Mouse (Mus musculus) lung, embryonic 16.5 days (tissue): ENCODE data around the gene Arpc5. TPM values are rescaled to one million over a fixed set of nuclear protein-coding genes. Genes with fewer than 3 reads are reported as not detected.

Source experiments
- ATAC-seq: fragments of 200-750 bp; cut with Nextera tagmentation; 2 replicates; pipeline ENCODE4 v1.8.0; 2017; ENCODE audit warnings: low read depth, mild to moderate bottlenecking, moderate library complexity
- H3K27ac ChIP-seq: fragments of 300-500 bp; sonication (generic); 2 replicates; pipeline ENCODE4 v1.5.1; 2014; ENCODE audit warnings: mild to moderate bottlenecking, control low read depth, low read length
- H3K27me3 ChIP-seq: fragments of 300-500 bp; sonication (generic); 2 replicates; pipeline ENCODE4 v1.6.1; 2014; ENCODE audit warnings: low read depth, low read length, mixed read lengths; ENCODE audit not compliant: control insufficient read depth, insufficient read depth
- H3K36me3 ChIP-seq: fragments of 300-500 bp; sonication (generic); 2 replicates; pipeline ENCODE4 v1.6.1; 2014; ENCODE audit warnings: low read length; ENCODE audit not compliant: control insufficient read depth, insufficient read depth
- H3K4me1 ChIP-seq: fragments of 300-500 bp; sonication (generic); replicated peaks from 2 replicates; pipeline ENCODE4 v1.6.1; 2014; ENCODE audit warnings: low read length, mixed read lengths; ENCODE audit not compliant: control insufficient read depth, insufficient read depth
- H3K4me2 ChIP-seq: fragments of 300-500 bp; sonication (generic); 2 replicates; pipeline ENCODE4 v1.6.1; 2014; ENCODE audit warnings: low read depth, low read length, control low read depth
- H3K4me3 ChIP-seq: fragments of 300-500 bp; sonication (generic); 2 replicates; pipeline ENCODE4 v1.5.1; 2014; ENCODE audit warnings: mild to moderate bottlenecking, low read length, control low read depth
- H3K9ac ChIP-seq: fragments of 300-500 bp; sonication (generic); 2 replicates; pipeline ENCODE4 v1.6.1; 2014; ENCODE audit warnings: low read length, control low read depth
- H3K9me3 ChIP-seq: fragments of 300-500 bp; sonication (generic); 2 replicates; pipeline ENCODE4 v1.6.1; 2016; ENCODE audit warnings: low read length; ENCODE audit not compliant: control insufficient read depth
- WGBS: fragments of 180-500 bp; shearing (Covaris S2); extraction: QIAGEN DNeasy Blood & Tissue Kit; methylation state at CpG from one replicate; pipeline ENCODE4 v1.1.7; 2014; 5-methylcytosine and 5-hydroxymethylcytosine counted together
- polyA plus RNA-seq: library from polyadenylated mRNA; unstranded; fragments of >200 nt; fragmentation: Nextera tagmentation; extraction: Ambion mirVana; gene quantifications from 2 replicates; pipeline ENCODE4 v1.2.1, GENCODE M21; 2015

Gene Arpc5
- polyA plus RNA-seq, 1 experiment from 2014 or later: 285 TPM

DNA sequence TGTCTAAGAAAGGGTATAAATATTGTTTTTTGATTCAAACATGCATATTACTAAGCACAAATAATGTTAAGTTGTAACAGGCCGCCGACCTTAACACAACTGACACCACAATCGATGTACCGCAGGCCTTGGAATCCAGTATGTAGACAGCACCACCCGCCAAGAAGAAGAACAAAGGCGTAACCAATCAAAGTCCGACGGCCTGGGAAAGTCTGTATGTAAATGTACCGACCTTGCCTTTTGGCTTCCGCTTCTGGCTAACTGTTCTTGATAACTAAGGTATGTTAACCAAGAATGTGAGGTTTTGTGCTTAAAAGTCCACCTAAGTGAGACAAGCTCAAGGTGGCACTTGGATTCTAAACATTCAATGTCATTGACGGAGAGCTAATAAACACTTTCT is 27.0 kb upstream of the Arpc5 start:
- H3K4me1 ChIP-seq: peaks cover 4% of the 10 kb centered on the region; the same call in 1 of the 2 replicates
- 88% methylated on average over 11 of the region's 11 CpGs for WGBS
- no peaks in the 10 kb centered on the region for H3K27me3 ChIP-seq
- ATAC-seq: no peak
- H3K27ac ChIP-seq: no peak overlapping the region
- H3K9me3 ChIP-seq: no peaks in the 10 kb centered on the region
- H3K4me3 ChIP-seq: no peak overlapping the region
- H3K36me3 ChIP-seq: no peaks in the 10 kb centered on the region
- no peak overlapping the region for H3K4me2 ChIP-seq
- H3K9ac ChIP-seq: no peak overlapping the region

DNA sequence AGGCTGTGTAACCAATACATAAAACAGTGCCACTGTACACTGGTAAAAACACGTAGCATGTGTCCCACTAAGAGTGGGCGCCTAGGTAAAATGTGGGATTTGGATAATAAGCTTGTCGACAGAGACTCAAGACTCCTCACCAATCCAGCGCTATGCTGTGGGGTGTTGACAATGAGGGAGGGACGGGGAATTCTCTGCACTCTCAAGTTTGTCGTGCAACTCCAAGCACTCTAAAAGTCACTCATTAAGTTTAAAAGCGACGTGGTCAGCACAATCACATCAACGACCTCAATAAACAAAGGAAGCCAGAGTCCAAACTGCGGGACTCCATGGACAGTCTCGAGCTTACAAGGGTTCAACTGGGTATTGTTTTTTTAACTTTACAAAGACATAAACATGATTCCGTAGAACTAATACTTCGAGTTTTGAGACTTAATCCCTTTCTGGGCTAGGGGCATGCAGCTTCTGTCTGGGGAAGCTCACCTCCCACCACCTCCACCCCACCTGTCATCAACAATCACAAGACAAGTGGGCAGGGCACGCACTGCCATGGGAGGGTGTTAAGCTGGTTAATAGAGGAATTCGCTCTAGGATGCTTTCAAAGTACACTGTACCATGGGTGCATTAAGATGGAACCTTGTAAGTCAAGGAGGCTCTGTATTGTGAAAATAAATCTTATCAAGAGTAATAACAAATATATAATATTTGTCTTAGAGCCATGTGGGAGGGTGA is 23.1 kb upstream of the Arpc5 start:
- no peak for ATAC-seq

DNA sequence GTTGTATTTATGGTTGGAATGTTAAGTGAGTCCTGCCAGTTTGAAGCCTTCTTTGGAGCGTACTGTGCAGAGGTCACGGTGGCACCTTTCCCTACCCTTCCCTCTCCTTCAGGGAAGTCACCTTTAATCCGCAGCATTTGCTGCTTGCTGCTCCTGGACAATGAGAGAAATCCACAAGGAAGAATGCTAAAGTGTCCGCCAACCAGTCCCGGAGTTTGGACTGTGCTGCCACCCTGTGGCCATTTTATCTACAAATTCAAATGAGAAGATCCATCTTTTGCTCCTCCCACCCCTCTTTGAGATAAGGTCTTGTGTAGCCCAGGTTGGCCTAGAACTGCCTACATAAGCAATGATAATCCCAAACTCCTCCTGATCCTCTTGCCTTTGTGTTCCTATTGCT is 19.9 kb upstream of the Arpc5 start:
- no peak overlapping the region for H3K4me3 ChIP-seq
- H3K27me3 ChIP-seq: no peaks in the 10 kb centered on the region
- peaks cover 6% of the 10 kb centered on the region; the same call in 1 of the 2 replicates for H3K4me1 ChIP-seq
- WGBS: 8% methylated on average over 5 of the region's 5 CpGs
- H3K4me2 ChIP-seq: no peak overlapping the region
- no peaks in the 10 kb centered on the region for H3K36me3 ChIP-seq
- H3K9ac ChIP-seq: no peak overlapping the region
- ATAC-seq: 0 out of 2 replicates have a peak, but pooled peaks have one; percentile 57
- H3K27ac ChIP-seq: no peak overlapping the region
- no peaks in the 10 kb centered on the region for H3K9me3 ChIP-seq

More for the DNA sequence above, 23.1 kb upstream of the Arpc5 start:
- Histone ChIP-seq H3K36me3 (no peaks in the 10 kb centered on the region), H3K27me3 (no peaks in the 10 kb centered on the region), H3K4me1 (peaks cover 4% of the 10 kb centered on the region; the same call in 1 of the 2 replicates), H3K9ac (no peak overlapping the region), H3K9me3 (no peaks in the 10 kb centered on the region), H3K4me2 (no peak overlapping the region), H3K27ac (no peak overlapping the region), H3K4me3 (no peak overlapping the region)
- 33% methylated on average over 15 of the region's 15 CpGs for WGBS

DNA sequence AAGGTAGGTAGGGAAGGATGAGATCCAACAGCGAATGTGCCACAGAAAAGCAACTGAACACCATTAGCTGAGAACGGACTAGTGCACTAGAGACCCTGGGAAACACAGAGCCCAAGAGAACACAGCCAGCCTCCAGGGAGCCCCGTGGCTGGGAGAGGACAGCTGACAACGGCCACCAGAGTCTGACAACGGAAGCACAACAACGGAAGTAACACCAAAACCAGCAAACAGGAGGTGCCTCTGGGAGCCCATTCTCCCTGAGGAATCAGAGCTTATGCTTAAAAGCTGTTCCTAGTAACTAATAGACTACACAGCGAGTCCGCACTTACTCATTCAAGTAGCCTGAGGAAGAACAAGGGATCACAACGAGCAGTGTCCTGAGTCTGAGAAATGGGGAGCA is 17.1 kb upstream of the Arpc5 start:
- WGBS: 57% methylated on average over 9 of the region's 9 CpGs
- no peak for ATAC-seq
- H3K4me2 ChIP-seq: no peak overlapping the region

DNA sequence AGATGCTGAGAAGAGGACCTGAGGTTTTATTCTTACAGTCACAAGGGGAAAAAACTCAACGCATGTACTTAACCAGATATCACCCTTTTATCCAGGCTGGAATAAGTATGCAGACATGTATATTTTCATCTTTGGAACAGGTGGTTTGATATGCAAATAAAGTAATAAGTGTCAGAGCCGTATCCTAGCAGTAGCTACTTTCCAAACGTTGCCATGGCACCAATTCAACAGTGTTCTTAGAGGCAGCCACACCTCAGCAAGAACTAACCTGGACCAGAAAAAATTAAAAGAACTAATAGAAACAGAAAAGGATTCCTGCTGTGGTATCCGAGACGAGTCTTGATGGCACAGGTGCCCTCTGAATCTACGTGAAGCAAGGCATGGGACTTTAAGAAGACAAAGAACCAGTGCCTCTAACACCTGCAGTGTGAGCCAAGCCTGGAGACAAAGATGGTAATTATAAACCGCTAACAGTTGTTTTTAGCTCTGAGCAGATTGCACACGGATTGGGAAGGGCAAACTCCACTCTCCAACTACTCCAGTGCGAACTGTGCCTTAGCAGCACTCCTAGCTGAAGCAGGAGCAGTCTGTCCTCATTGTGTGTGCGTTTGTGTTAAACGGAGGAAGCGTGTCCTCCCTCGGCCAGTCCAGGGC is 15.9 kb upstream of the Arpc5 start, which contains the start of gene Apobec4:
Gene Apobec4 (plus strand): TSS at position 240 of the 654 bp plus-strand sequence.
- Histone ChIP-seq H3K4me3 (no peak within 1 kb of the TSS), H3K36me3 (no peaks in the 10 kb centered on the region), H3K9me3 (no peaks in the 10 kb centered on the region), H3K4me1 (0 out of 2 replicates have a peak, but pooled peaks cover 2% of the 10 kb centered on the region), H3K27ac (no peak within 1 kb of the TSS), H3K27me3 (no peaks in the 10 kb centered on the region), H3K4me2 (no peak within 1 kb of the TSS), H3K9ac (no peak within 1 kb of the TSS)
- WGBS: 65% methylated on average over 13 of the region's 13 CpGs
- no peak for ATAC-seq

More for the DNA sequence above, 17.1 kb upstream of the Arpc5 start:
- Histone ChIP-seq H3K9me3 (no peaks in the 10 kb centered on the region), H3K4me1 (0 out of 2 replicates have a peak, but pooled peaks cover 2% of the 10 kb centered on the region), H3K27ac (no peak overlapping the region), H3K9ac (no peak overlapping the region), H3K4me3 (no peak overlapping the region), H3K36me3 (no peaks in the 10 kb centered on the region), H3K27me3 (no peaks in the 10 kb centered on the region)

DNA sequence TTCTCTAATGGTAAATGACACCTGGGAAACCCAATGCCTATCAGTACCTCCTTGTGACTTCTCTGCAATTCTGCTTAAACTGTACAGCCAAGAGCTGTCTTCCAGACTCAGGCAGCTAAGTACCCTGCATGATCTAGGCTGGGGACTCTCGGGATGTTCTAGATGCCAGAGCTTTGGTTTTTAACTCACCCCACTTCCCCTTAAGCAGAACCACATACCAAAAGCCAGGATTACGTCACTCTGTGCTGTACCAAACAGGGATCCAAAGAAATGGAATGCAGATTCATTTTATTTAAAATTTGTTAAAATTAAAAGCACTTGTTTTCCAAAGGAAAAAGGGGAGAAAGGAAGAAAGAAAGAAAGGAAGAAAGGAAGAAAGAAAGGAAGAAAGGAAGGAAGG is 4.6 kb upstream of the Arpc5 start:
- ATAC-seq: no peak
- no peaks in the 10 kb centered on the region; the same call in none of the 2 replicates for H3K27me3 ChIP-seq
- no peak overlapping the region for H3K4me2 ChIP-seq
- 62% methylated on average over 2 of the region's 2 CpGs for WGBS
- H3K27ac ChIP-seq: no peak overlapping the region
- H3K9me3 ChIP-seq: no peaks in the 10 kb centered on the region
- peaks cover 9% of the 10 kb centered on the region for H3K4me1 ChIP-seq
- H3K9ac ChIP-seq: no peak overlapping the region
- no peak overlapping the region for H3K4me3 ChIP-seq
- H3K36me3 ChIP-seq: no peaks in the 10 kb centered on the region

DNA sequence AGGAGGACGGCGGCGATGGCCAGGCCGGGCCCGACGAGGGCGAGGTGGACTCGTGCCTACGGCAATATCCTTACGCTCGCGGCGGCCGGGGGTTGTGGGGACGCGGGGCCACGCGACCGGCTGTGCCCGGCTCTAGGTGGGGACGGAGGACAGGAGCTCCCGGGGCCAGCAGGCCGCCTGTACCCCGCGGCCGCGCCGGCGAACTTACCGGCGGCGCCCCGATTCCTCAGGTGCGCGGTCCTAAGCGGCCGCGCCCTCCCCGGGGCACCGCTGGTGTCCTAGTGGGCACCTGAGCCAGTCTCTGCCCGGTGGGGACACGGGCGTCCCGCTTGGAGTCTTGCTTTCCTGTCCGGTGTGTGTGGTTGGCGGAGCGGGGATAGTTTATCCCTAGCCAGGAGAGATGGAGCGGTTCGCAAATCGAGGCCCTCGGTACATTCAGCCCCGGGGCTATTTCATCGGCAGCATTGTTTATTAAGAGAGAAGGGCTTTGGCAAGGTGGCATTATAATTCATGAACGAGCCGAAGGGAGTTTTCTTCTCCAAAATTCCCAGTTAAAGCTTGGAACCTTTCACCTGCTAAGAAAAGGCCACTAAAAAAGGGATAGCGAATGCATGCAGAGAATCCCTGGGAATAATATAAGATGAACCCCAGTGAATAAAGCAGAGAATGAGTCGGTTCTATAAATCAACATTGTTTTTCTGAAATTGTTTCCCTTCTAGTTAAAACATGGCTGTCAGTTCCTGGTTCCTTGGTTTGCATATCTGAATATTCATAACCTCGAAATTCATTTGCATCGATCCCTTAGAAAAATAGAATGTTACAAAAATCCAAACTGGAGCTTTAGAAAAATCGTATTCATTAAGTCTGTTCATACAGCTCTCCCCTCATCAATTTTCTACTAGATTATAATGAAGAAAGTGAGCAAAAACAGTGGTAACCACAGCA is 734 bp downstream of the Arpc5 start:
- H3K4me2 ChIP-seq: peak overlapping the region; percentile 74
- WGBS: under 1% methylated on average over 48 of the region's 60 CpGs
- peaks cover 17% of the 10 kb centered on the region for H3K4me1 ChIP-seq
- ATAC-seq: peak; percentile 64
- no peaks in the 10 kb centered on the region; the same call in none of the 2 replicates for H3K27me3 ChIP-seq
- peak overlapping the region; percentile 80 for H3K4me3 ChIP-seq
- H3K9ac ChIP-seq: peak overlapping the region; percentile 92
- peaks cover 8% of the 10 kb centered on the region; the same call in 1 of the 2 replicates for H3K36me3 ChIP-seq
- H3K9me3 ChIP-seq: no peaks in the 10 kb centered on the region
- peak overlapping the region; percentile 67 for H3K27ac ChIP-seq

DNA sequence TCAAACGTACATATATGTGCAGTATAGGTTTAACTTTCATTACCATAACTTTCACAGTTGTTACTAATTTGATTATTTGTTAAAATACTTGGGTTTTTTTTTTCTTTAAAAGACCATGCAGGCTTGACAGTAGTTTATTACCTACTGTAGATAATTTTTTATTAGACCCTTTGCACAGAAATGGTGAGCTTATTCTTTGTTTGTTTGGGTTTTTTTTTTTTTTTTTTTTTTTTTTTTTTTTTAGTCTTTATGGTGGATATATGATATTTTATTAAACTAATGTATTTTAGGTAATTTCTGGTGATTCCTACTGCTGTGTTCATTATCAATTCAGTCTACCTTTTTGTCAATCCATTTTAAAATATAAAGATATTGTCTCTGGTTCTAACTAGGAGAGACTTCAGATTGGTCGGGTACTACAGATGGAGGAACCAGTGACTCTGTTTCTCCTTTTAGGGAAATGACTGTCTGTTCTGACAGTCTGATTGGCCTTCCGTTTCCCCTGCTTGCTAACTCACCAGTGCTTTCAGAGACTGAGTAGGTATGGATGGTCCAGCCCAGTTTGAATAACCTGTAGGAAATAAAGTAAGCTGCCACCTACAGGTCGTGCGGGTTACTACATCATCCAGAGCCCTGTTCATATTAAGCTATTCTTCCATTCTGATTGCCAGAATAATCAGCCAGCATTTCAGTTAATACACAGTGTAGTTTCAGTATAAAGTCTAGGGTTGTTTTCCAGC is 1.6 kb downstream of the Arpc5 start:
- 5% methylated on average over 5 of the region's 5 CpGs for WGBS
- H3K36me3 ChIP-seq: peaks cover 16% of the 10 kb centered on the region
- no peaks in the 10 kb centered on the region; the same call in none of the 2 replicates for H3K27me3 ChIP-seq
- no peak overlapping the region for H3K9ac ChIP-seq
- H3K4me3 ChIP-seq: 0 out of 2 replicates have a peak overlapping the region, but pooled peaks have one; percentile 19
- H3K4me1 ChIP-seq: peaks cover 17% of the 10 kb centered on the region
- ATAC-seq: no peak
- H3K4me2 ChIP-seq: peak overlapping the region; percentile 74
- H3K9me3 ChIP-seq: no peaks in the 10 kb centered on the region
- no peak overlapping the region for H3K27ac ChIP-seq
